Mouse (Mus musculus): ENCODE measurements around the gene Clstn2. TPM values are rescaled to one million over a fixed set of nuclear protein-coding genes. Genes with fewer than 3 reads are reported as not detected.

Clstn2 gene
- polyA plus RNA-seq (2015; fragmentation: Nextera tagmentation; extraction: Ambion mirVana): 16.7 and 17.0 TPM in 2 replicates

DNA sequence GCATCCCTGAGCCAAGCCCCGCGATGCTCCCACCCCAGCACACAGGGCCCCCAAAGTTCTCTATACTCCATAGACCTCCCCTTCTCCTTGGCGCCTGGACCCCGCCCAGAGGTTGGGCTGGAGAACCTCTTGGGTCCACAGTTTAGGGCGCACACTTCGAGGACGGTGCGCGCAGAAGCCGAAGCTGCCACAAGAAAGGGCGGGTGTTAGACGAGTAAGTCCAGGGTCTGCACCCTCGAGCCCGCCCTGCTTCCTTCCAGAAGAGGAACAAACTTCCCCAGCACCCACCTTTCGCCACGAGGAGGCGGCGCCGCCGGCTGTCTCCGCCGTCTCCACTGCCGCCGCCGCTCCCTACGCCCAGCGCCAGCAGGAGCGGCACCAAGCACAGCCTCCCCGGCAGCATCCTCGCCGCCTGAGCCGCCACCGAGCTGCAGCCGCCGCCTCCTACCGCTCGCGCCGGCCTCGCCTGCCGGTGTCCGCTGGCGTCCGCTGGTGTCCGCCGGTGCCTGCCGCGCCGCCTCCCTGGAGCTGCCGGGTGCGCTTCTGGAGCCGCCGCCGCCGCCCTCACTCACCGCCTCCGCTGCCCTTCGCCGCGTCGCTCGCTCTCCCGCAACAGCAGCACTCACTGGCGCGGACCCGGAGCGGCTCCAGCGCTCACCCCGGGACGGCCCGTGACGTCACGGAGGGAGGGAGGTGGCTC lies at the start of gene Clstn2:
Gene Clstn2 (minus strand): TSS at position 609 of the 700 bp plus-strand sequence.
- WGBS: under 1% methylated on average over 71 of the region's 73 CpGs
- H3K9ac ChIP-seq: peak within 1 kb of the TSS; percentile 83
- peak within 1 kb of the TSS; percentile 89 for H3K27ac ChIP-seq (replicated peaks)
- H3K9me3 ChIP-seq: no peaks in the 10 kb centered on the region
- peak within 1 kb of the TSS; percentile 72 for H3K4me3 ChIP-seq
- peak within 1 kb of the TSS; percentile 94 for H3K4me2 ChIP-seq
- H3K27me3 ChIP-seq: peaks cover 31% of the 10 kb centered on the region
- H3K36me3 ChIP-seq: no peaks in the 10 kb centered on the region
- peaks cover 34% of the 10 kb centered on the region for H3K4me1 ChIP-seq (replicated peaks)
- peak; percentile 93 for ATAC-seq (ENCODE audit: low read depth)

- no peaks in the 10 kb centered on the region for H3K36me3 ChIP-seq
- no peak overlapping the region for H3K27ac ChIP-seq (replicated peaks)
- no peaks in the 10 kb centered on the region for H3K27me3 ChIP-seq
- H3K4me1 ChIP-seq (replicated peaks): no peaks in the 10 kb centered on the region
- no peak overlapping the region for H3K9ac ChIP-seq
- no peak overlapping the region for H3K4me2 ChIP-seq
- 86% methylated on average over 5 of the region's 5 CpGs for WGBS
- H3K9me3 ChIP-seq: peaks cover 6% of the 10 kb centered on the region; the same call in 1 of the 2 replicates
- no peak overlapping the region for H3K4me3 ChIP-seq
- ATAC-seq (ENCODE audit: low read depth): no peak
These were observed 34.8 kb upstream of the Clstn2 start for GRCm38 (mm10) chr9:98067767-98068166.

DNA sequence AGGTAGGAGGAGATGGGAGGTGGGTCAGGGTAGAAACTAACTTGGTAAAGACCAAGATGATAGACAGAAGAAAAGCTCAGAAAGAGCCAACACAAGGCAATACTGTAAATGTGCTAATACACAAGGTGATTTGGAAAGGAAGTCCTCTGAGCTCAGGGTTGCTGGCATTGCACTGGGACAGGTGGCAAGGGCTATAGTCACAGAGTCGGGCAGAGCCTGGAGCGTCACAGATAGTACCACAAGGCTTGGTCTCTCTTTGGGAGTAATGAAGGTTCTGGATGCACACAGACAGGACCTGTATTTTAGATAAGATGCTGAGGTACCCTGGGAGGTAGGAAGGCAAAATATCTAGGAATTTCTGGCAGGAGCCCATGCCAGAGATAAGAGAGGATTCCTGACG lies 28.7 kb upstream of the Clstn2 start:
- ATAC-seq (ENCODE audit: low read depth): no peak
- WGBS: 80% methylated on average over 3 of the region's 3 CpGs

GRCm38 (mm10) chr9:98057291-98057690 lies 24.3 kb upstream of the Clstn2 start:
- Histone ChIP-seq H3K27me3 (no peaks in the 10 kb centered on the region), H3K4me2 (no peak overlapping the region), H3K27ac (replicated peaks) (no peak overlapping the region), H3K9me3 (no peaks in the 10 kb centered on the region), H3K4me1 (replicated peaks) (no peaks in the 10 kb centered on the region), H3K9ac (no peak overlapping the region), H3K4me3 (no peak overlapping the region), H3K36me3 (no peaks in the 10 kb centered on the region)
- no peak for ATAC-seq (ENCODE audit: low read depth)
- 86% methylated on average over 2 of the region's 2 CpGs for WGBS

More for the DNA sequence above, 28.7 kb upstream of the Clstn2 start:
- Histone ChIP-seq H3K27me3 (no peaks in the 10 kb centered on the region), H3K9me3 (no peaks in the 10 kb centered on the region), H3K4me3 (no peak overlapping the region), H3K9ac (no peak overlapping the region), H3K27ac (replicated peaks) (no peak overlapping the region), H3K4me1 (replicated peaks) (no peaks in the 10 kb centered on the region), H3K36me3 (no peaks in the 10 kb centered on the region), H3K4me2 (no peak overlapping the region)

- H3K4me3 ChIP-seq: no peak overlapping the region
- no peak overlapping the region for H3K4me2 ChIP-seq
- no peaks in the 10 kb centered on the region for H3K36me3 ChIP-seq
- no peaks in the 10 kb centered on the region for H3K27me3 ChIP-seq
- H3K9me3 ChIP-seq: no peaks in the 10 kb centered on the region
- no peaks in the 10 kb centered on the region for H3K4me1 ChIP-seq (replicated peaks)
- no peak overlapping the region for H3K27ac ChIP-seq (replicated peaks)
- H3K9ac ChIP-seq: no peak overlapping the region
- 59% methylated on average over 12 of the region's 12 CpGs for WGBS
- ATAC-seq (ENCODE audit: low read depth): no peak
These were observed 18.4 kb upstream of the Clstn2 start for GRCm38 (mm10) chr9:98051343-98051742.

- Histone ChIP-seq H3K27me3 (peaks cover 31% of the 10 kb centered on the region), H3K9ac (peak overlapping the region; percentile 83)
These were observed 383 bp upstream of the Clstn2 start for GRCm38 (mm10) chr9:98033273-98033855.

GRCm38 (mm10) chr9:98031898-98032572 lies 946 bp downstream of the Clstn2 start:
- H3K27ac ChIP-seq (replicated peaks): peak overlapping the region; percentile 89
- H3K36me3 ChIP-seq: no peaks in the 10 kb centered on the region
- no peaks in the 10 kb centered on the region for H3K9me3 ChIP-seq
- WGBS: under 1% methylated on average over 31 of the region's 31 CpGs
- peaks cover 34% of the 10 kb centered on the region for H3K4me1 ChIP-seq (replicated peaks)
- peak; percentile 28 for ATAC-seq (ENCODE audit: low read depth)
- H3K9ac ChIP-seq: peak overlapping the region; percentile 83
- H3K27me3 ChIP-seq: peaks cover 31% of the 10 kb centered on the region
- peak overlapping the region; percentile 72 for H3K4me3 ChIP-seq
- peak overlapping the region; percentile 94 for H3K4me2 ChIP-seq

More at GRCm38 (mm10) chr9:98033273-98033855, 383 bp upstream of the Clstn2 start:
- ATAC-seq (ENCODE audit: low read depth): peak; percentile 77
- WGBS: under 1% methylated on average over 38 of the region's 38 CpGs
- Histone ChIP-seq H3K4me2 (peak overlapping the region; percentile 94), H3K36me3 (no peaks in the 10 kb centered on the region), H3K9me3 (no peaks in the 10 kb centered on the region), H3K27ac (replicated peaks) (peak overlapping the region; percentile 89), H3K4me3 (peak overlapping the region; percentile 72), H3K4me1 (replicated peaks) (peaks cover 34% of the 10 kb centered on the region)

GRCm38 (mm10) chr9:98030715-98031114 lies 2.3 kb downstream of the Clstn2 start:
- no peaks in the 10 kb centered on the region for H3K9me3 ChIP-seq
- H3K4me3 ChIP-seq: peak overlapping the region; percentile 72
- peaks cover 29% of the 10 kb centered on the region for H3K27me3 ChIP-seq
- ATAC-seq (ENCODE audit: low read depth): no peak
- no peaks in the 10 kb centered on the region for H3K36me3 ChIP-seq
- H3K27ac ChIP-seq (replicated peaks): no peak overlapping the region
- H3K9ac ChIP-seq: no peak overlapping the region
- 15% methylated on average over 2 of the region's 2 CpGs for WGBS
- H3K4me2 ChIP-seq: peak overlapping the region; percentile 94
- peaks cover 34% of the 10 kb centered on the region for H3K4me1 ChIP-seq (replicated peaks)

GRCm38 (mm10) chr9:98025548-98025947 lies 7.4 kb downstream of the Clstn2 start:
- no peak overlapping the region for H3K4me2 ChIP-seq
- 56% methylated on average over 3 of the region's 3 CpGs for WGBS
- H3K36me3 ChIP-seq: no peaks in the 10 kb centered on the region
- H3K4me1 ChIP-seq (replicated peaks): peaks cover 10% of the 10 kb centered on the region; the same call in 1 of the 2 replicates
- no peaks in the 10 kb centered on the region for H3K27me3 ChIP-seq
- H3K9ac ChIP-seq: no peak overlapping the region
- no peak overlapping the region for H3K4me3 ChIP-seq
- H3K27ac ChIP-seq (replicated peaks): no peak overlapping the region
- ATAC-seq (ENCODE audit: low read depth): no peak
- H3K9me3 ChIP-seq: no peaks in the 10 kb centered on the region

GRCm38 (mm10) chr9:98023069-98023468 lies 9.9 kb downstream of the Clstn2 start:
- WGBS: 81% methylated on average over 11 of the region's 11 CpGs
- Histone ChIP-seq H3K9me3 (no peaks in the 10 kb centered on the region), H3K27ac (replicated peaks) (no peak overlapping the region), H3K4me2 (no peak overlapping the region), H3K9ac (no peak overlapping the region), H3K36me3 (no peaks in the 10 kb centered on the region), H3K4me1 (replicated peaks) (no peaks in the 10 kb centered on the region), H3K4me3 (no peak overlapping the region), H3K27me3 (no peaks in the 10 kb centered on the region)
- ATAC-seq (ENCODE audit: low read depth): no peak

DNA sequence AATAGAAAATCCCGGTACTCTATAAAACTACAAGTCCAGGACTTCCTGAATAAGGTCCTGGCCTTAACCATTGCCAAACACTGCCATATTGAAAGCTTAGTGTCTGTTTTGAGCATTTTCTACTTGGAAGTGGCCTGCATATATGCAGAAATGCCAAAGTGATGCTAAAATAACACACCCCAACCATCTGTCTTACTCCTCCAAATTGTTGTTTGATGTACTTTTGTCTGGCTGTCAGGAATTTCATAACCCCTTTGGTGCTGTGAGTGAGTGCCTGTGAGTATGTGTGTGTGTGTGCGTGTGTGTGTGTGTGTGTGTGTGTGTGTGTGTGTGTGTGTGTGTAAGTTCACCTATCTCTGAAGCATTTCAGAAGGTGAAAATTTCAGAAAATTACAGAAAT lies 13.1 kb downstream of the Clstn2 start:
- no peaks in the 10 kb centered on the region for H3K4me1 ChIP-seq (replicated peaks)
- H3K27me3 ChIP-seq: no peaks in the 10 kb centered on the region
- no peaks in the 10 kb centered on the region for H3K9me3 ChIP-seq
- H3K36me3 ChIP-seq: no peaks in the 10 kb centered on the region
- no peak overlapping the region for H3K4me3 ChIP-seq
- no peak overlapping the region for H3K27ac ChIP-seq (replicated peaks)
- no peak overlapping the region for H3K4me2 ChIP-seq
- no peak for ATAC-seq (ENCODE audit: low read depth)
- no peak overlapping the region for H3K9ac ChIP-seq
- 79% methylated on average over 2 of the region's 2 CpGs for WGBS

GRCm38 (mm10) chr9:98018687-98019086 lies 14.3 kb downstream of the Clstn2 start:
- no peak overlapping the region for H3K4me2 ChIP-seq
- no peaks in the 10 kb centered on the region for H3K4me1 ChIP-seq (replicated peaks)
- H3K36me3 ChIP-seq: no peaks in the 10 kb centered on the region
- WGBS: 92% methylated on average over 5 of the region's 5 CpGs
- ATAC-seq (ENCODE audit: low read depth): no peak
- H3K9ac ChIP-seq: no peak overlapping the region
- H3K9me3 ChIP-seq: no peaks in the 10 kb centered on the region
- no peak overlapping the region for H3K4me3 ChIP-seq
- no peaks in the 10 kb centered on the region for H3K27me3 ChIP-seq
- no peak overlapping the region for H3K27ac ChIP-seq (replicated peaks)

All from neural tube, embryonic 13.5 days (tissue).